Mouse (Mus musculus): ENCODE measurements around the gene Nudt4.

- TF ChIP-seq ZC3H11A (IDR thresholded peaks at IDR 0.05; ENCODE audit: borderline replicate concordance, low read depth, low read length) (no peak), CHD2 (IDR thresholded peaks at IDR 0.05; ENCODE audit: low read depth, low read length) (no peak), MAFK (IDR thresholded peaks at IDR 0.05; ENCODE audit: insufficient read depth, low read depth, low read length) (no peak), ZNF384 (IDR thresholded peaks at IDR 0.05; ENCODE audit: low read depth, low read length) (no peak), HCFC1 (IDR thresholded peaks at IDR 0.05; ENCODE audit: borderline replicate concordance, insufficient read depth, low read length) (no peak)
Measured at GRCm38 (mm10) chr10:95587509-95588220, 23.7 kb upstream of the Nudt4 start.
